Mouse (Mus musculus): Measurements from ENCODE around the gene Cyp2w1.

Gene Cyp2w1

GRCm38 (mm10) chr5:139404801-139405401 lies 52.5 kb downstream of the Cyp2w1 start, which contains the start of gene C130050O18Rik:
C130050O18Rik (plus strand) TSS chr5:139405280.
- DNase-seq (ENCODE audit: low spot score), result no peak

- DNase-seq (ENCODE audit: low spot score), result no peak
These were observed 53.1 kb downstream of the Cyp2w1 start for GRCm38 (mm10) chr5:139405478-139405877.

GRCm38 (mm10) chr5:139405953-139406352 lies 53.5 kb downstream of the Cyp2w1 start:
- DNase-seq (ENCODE audit: low spot score), result no peak
